15 mouse cellular contexts compared by ENCODE assay signal in genomic region chr6:31636954-31637353, GRCm38 (mm10).
DNase-seq lines count a peak whose midpoint lies in the region; ATAC-seq and TF ChIP-seq lines count a peak whose summit lies in the region.
"Had no signal": no experiment of that assay in that cellular context is flagged by ENCODE, and none has a peak within 500 bp of the region (broad histone marks: within the 10 kb centered on the region; RNA-seq: fewer than 3 reads in every experiment).

No protein-coding gene starts in this region.

- no peaks in the 10 kb centered on the region for H3K9me3 ChIP-seq in heart, embryonic 11.5 days (replicated peaks; ENCODE audit: control insufficient read depth, low read length)
- H3K9me3 ChIP-seq in lung, embryonic 15.5 days = no peaks in the 10 kb centered on the region
- H3K9me3 ChIP-seq in limb, embryonic 11.5 days (ENCODE audit: control insufficient read depth, low read length) = no peaks in the 10 kb centered on the region
- H3K9me3 ChIP-seq: hindbrain, embryonic 13.5 days; limb, embryonic 15.5 days had no signal

- WGBS in heart, embryonic 11.5 days (ENCODE audit: insufficient replicate concordance) = 8% methylated on average over 9 of the region's 9 CpGs
- WGBS in lung, embryonic 15.5 days = 12% methylated on average over 9 of the region's 9 CpGs
- 39% methylated on average over 9 of the region's 9 CpGs for WGBS in lung, adult 2 months
- WGBS in limb, embryonic 11.5 days = 4% methylated on average over 9 of the region's 9 CpGs

- TF ChIP-seq POLR2A in lung, adult 2 months (IDR thresholded peaks at IDR 0.05; ENCODE audit: borderline replicate concordance, extremely low read depth, low read depth, low read length) = no peak

- no peak for ATAC-seq in heart, embryonic 11.5 days (replicated peaks; ENCODE audit: insufficient number of reproducible peaks, low FRiP score, low TSS enrichment)
- ATAC-seq in lung, embryonic 15.5 days (ENCODE audit: borderline replicate concordance, extremely low read depth, low FRiP score, low TSS enrichment) = no peak
- ATAC-seq in limb, embryonic 11.5 days (ENCODE audit: insufficient number of reproducible peaks, low FRiP score, low TSS enrichment, low read depth) = no peak

- no peaks in the 10 kb centered on the region for H3K27me3 ChIP-seq in heart, embryonic 11.5 days (ENCODE audit: control insufficient read depth, insufficient read depth, low read length)
- H3K27me3 ChIP-seq in lung, embryonic 15.5 days = no peaks in the 10 kb centered on the region
- H3K27me3 ChIP-seq in limb, embryonic 11.5 days (ENCODE audit: control insufficient read depth, insufficient read depth, low read length) = no peaks in the 10 kb centered on the region

- peak overlapping the region; percentile 42 for H3K27ac ChIP-seq in heart, embryonic 11.5 days (ENCODE audit: low read depth, low read length)
- 0 out of 2 replicates have a peak overlapping the region, but pooled peaks have one; percentile 9 for H3K27ac ChIP-seq in lung, embryonic 15.5 days
- H3K27ac ChIP-seq in limb, embryonic 11.5 days (replicated peaks; ENCODE audit: low read depth, low read length) = no peak overlapping the region
- H3K27ac ChIP-seq: hindbrain, embryonic 13.5 days; left cerebral cortex, adult 2 months; limb, embryonic 15.5 days had no signal

- peak overlapping the region; percentile 44; the same call in 1 of the 2 replicates for H3K4me2 ChIP-seq in heart, embryonic 11.5 days
- no peak overlapping the region for H3K4me2 ChIP-seq in lung, embryonic 15.5 days
- no peak overlapping the region for H3K4me2 ChIP-seq in limb, embryonic 11.5 days (ENCODE audit: low read depth, severe bottlenecking)
- H3K4me2 ChIP-seq: limb, embryonic 15.5 days had no signal

- H3K4me1 ChIP-seq in heart, embryonic 11.5 days (ENCODE audit: control insufficient read depth, insufficient read depth, low read length) = peaks cover 24% of the 10 kb centered on the region
- peaks cover 17% of the 10 kb centered on the region for H3K4me1 ChIP-seq in lung, embryonic 15.5 days
- H3K4me1 ChIP-seq in lung, adult 2 months (ENCODE audit: control insufficient read depth, insufficient read depth, low read length) = peaks cover 11% of the 10 kb centered on the region
- no peaks in the 10 kb centered on the region for H3K4me1 ChIP-seq in limb, embryonic 11.5 days (ENCODE audit: control insufficient read depth, insufficient read depth, low read length)
- H3K4me1 ChIP-seq: limb, embryonic 15.5 days had no signal

- no peak for TF ChIP-seq CTCF in lung, adult 2 months (IDR thresholded peaks at IDR 0.05; ENCODE audit: insufficient read depth, low read length)

- DNase-seq in heart, adult 18-20 months = no peak
- DNase-seq in lung, adult 2 months = no peak
- DNase-seq in embryo, embryonic 10 days (ENCODE audit: low spot score) = peak; percentile 47
- DNase-seq in limb, embryonic 11.5 days (ENCODE audit: low spot score) = peak; percentile 30
- DNase-seq in cerebellum, postnatal 25 days = no peak
- DNase-seq in right cerebral cortex, postnatal 25 days = no peak
- DNase-seq: cerebellum, adult 11 months; kidney, adult 9 months had no signal

- H3K9ac ChIP-seq in heart, embryonic 11.5 days (ENCODE audit: low read depth, low read length) = peak overlapping the region; percentile 52; the same call in 1 of the 2 replicates
- H3K9ac ChIP-seq in lung, embryonic 15.5 days = no peak overlapping the region
- H3K9ac ChIP-seq in limb, embryonic 11.5 days (ENCODE audit: low read length) = no peak overlapping the region
- H3K9ac ChIP-seq: hindbrain, embryonic 13.5 days; limb, embryonic 15.5 days had no signal

- H3K4me3 ChIP-seq in heart, embryonic 11.5 days (ENCODE audit: low read depth, low read length) = no peak overlapping the region
- no peak overlapping the region for H3K4me3 ChIP-seq in lung, embryonic 15.5 days
- no peak overlapping the region for H3K4me3 ChIP-seq in lung, adult 2 months (replicated peaks; ENCODE audit: extremely low read depth, low read depth, low read length)
- H3K4me3 ChIP-seq in limb, embryonic 11.5 days (ENCODE audit: low read depth, low read length) = no peak overlapping the region
- H3K4me3 ChIP-seq: hindbrain, embryonic 13.5 days; layer of hippocampus, adult 2 months; left cerebral cortex, adult 2 months; limb, embryonic 15.5 days; myocyte had no signal

- H3K36me3 ChIP-seq in heart, embryonic 11.5 days (ENCODE audit: control insufficient read depth, insufficient read depth, low read length) = no peaks in the 10 kb centered on the region
- H3K36me3 ChIP-seq in lung, embryonic 15.5 days = no peaks in the 10 kb centered on the region
- H3K36me3 ChIP-seq in limb, embryonic 11.5 days (ENCODE audit: control insufficient read depth, insufficient read depth, low read length) = no peaks in the 10 kb centered on the region
- H3K36me3 ChIP-seq: hindbrain, embryonic 13.5 days; limb, embryonic 15.5 days had no signal

Comparison
In these comparisons a context has a peak if more than half of its experiments do, and no peak if none do; other contexts are left out.
1. DNase-seq: peak in embryo, embryonic 10 days (single experiment) and limb, embryonic 11.5 days (single experiment); none in heart, adult 18-20 months (0 of 2), lung, adult 2 months (single experiment), cerebellum, postnatal 25 days (0 of 2) and right cerebral cortex, postnatal 25 days (single experiment).